Mouse (Mus musculus): ENCODE measurements around the gene Slk. TPM values are rescaled to one million over a fixed set of nuclear protein-coding genes. Genes with fewer than 3 reads are reported as not detected.

Slk gene
- total and polyA plus RNA-seq, 2 experiments from 2014 or later = 17.7 to 45.8 TPM

DNA sequence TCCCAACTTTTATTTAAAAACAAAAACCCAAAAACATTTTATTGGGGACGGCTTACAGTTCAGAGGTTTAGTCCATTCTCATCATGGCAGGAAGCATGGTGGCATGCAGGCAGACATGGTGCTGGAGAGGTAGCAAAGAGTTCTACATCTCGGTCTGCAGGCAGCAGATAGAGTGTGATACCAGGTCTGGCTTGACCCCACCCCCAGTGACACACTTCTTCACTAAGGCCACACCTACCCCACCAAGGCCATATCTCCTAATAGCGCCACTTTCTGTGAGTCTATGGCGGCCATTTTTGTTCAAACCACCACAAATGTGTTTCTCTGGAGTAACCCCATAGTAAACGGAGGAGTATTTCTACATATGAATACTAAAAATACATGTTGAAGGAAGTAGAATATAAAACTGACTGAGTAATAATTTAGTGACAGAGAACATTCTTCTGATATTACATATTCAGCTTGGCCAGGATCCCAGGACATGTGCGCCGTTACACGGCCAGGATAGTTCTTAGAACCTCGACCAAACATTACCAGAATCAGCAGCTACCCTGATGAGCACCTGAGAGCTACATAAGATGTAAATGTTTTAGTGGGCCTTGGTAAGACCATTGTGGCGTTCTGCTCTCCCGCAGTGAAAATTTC lies 30.9 kb upstream of the Slk start:
- 0 out of 2 replicates have a peak, but pooled peaks cover 3% of the 10 kb centered on the region for H3K9me3 ChIP-seq (replicated peaks; ENCODE audit: control insufficient read depth, low read length)
- H3K4me2 ChIP-seq (ENCODE audit: low read depth, low read length) = no peak overlapping the region
- WGBS = 62% methylated on average over 11 of the region's 11 CpGs
- DNase-seq (ENCODE audit: low spot score) = no peak
- H3K4me1 ChIP-seq (ENCODE audit: control insufficient read depth, insufficient read depth) = no peaks in the 10 kb centered on the region
- H3K27ac ChIP-seq (ENCODE audit: low read depth) = no peak overlapping the region
- no peaks in the 10 kb centered on the region for H3K36me3 ChIP-seq (replicated peaks; ENCODE audit: control insufficient read depth, insufficient read depth, low read length)
- no peak overlapping the region for H3K4me3 ChIP-seq (ENCODE audit: low read depth, low read length)
- no peak for TF ChIP-seq EP300 (IDR thresholded peaks at IDR 0.05; ENCODE audit: low read depth)
- no peak for TF ChIP-seq CTCF (IDR thresholded peaks at IDR 0.05; ENCODE audit: low read depth)
- H3K27me3 ChIP-seq (ENCODE audit: control insufficient read depth, insufficient read depth, low read length) = no peaks in the 10 kb centered on the region
- H3K9ac ChIP-seq (replicated peaks; ENCODE audit: low read depth, low read length) = no peak overlapping the region
- ATAC-seq (ENCODE audit: insufficient read depth, low read depth) = no peak

DNA sequence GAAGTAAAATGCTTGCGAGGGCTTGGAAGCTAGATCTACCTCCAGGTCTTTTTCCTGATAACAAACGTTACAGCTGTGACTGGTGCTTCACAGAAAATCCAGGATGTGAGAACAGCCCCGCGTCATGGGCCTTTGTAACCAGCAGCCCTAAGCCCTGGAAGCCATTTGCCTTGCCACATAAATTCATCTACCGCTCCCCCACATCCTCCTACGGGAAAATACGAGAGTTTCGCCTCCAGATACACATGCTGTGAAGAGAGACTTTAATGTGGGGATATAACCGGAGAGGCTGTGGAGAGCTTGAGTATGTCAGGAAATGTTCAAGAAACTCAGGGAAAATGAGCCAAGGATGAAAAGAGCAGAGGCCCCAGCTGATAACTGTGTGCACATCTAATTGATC lies 30.3 kb upstream of the Slk start:
- ATAC-seq (ENCODE audit: insufficient read depth, low read depth) (no peak), DNase-seq (ENCODE audit: low spot score) (no peak)
- 61% methylated on average over 9 of the region's 9 CpGs for WGBS
- no peaks in the 10 kb centered on the region for H3K36me3 ChIP-seq (replicated peaks; ENCODE audit: control insufficient read depth, insufficient read depth, low read length)
- no peaks in the 10 kb centered on the region for H3K27me3 ChIP-seq (ENCODE audit: control insufficient read depth, insufficient read depth, low read length)
- no peak overlapping the region for H3K4me3 ChIP-seq (ENCODE audit: low read depth, low read length)
- no peaks in the 10 kb centered on the region for H3K4me1 ChIP-seq (ENCODE audit: control insufficient read depth, insufficient read depth)
- 0 out of 2 replicates have a peak, but pooled peaks cover 3% of the 10 kb centered on the region for H3K9me3 ChIP-seq (replicated peaks; ENCODE audit: control insufficient read depth, low read length)
- H3K9ac ChIP-seq (replicated peaks; ENCODE audit: low read depth, low read length) = no peak overlapping the region
- H3K4me2 ChIP-seq (ENCODE audit: low read depth, low read length) = no peak overlapping the region
- TF ChIP-seq CTCF (IDR thresholded peaks at IDR 0.05; ENCODE audit: low read depth) = no peak
- no peak for TF ChIP-seq EP300 (IDR thresholded peaks at IDR 0.05; ENCODE audit: low read depth)
- H3K27ac ChIP-seq (ENCODE audit: low read depth) = no peak overlapping the region

DNA sequence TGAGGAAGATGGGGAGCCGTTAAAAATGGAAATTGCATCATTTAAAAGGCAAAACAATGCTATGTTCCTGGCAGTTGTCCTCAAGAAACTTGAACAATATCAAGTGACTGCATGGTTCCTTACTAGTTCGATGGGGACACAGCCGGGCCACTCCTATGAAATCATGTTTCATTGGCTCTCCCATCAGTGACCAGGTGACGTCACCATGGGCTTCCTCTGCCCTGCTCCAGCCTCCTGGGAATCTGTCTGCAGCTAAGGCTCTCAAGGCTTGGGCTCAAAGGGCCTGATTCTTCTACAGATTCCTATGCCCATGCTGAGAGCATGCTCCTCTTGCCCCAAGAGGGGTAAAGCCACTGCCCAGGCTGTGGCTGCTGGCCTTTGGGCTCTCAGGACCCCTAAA lies 29.9 kb upstream of the Slk start:
- Histone ChIP-seq H3K4me2 (ENCODE audit: low read depth, low read length) (no peak overlapping the region), H3K9me3 (replicated peaks; ENCODE audit: control insufficient read depth, low read length) (0 out of 2 replicates have a peak, but pooled peaks cover 3% of the 10 kb centered on the region), H3K4me3 (ENCODE audit: low read depth, low read length) (no peak overlapping the region), H3K27ac (ENCODE audit: low read depth) (no peak overlapping the region), H3K9ac (replicated peaks; ENCODE audit: low read depth, low read length) (no peak overlapping the region), H3K27me3 (ENCODE audit: control insufficient read depth, insufficient read depth, low read length) (no peaks in the 10 kb centered on the region), H3K36me3 (replicated peaks; ENCODE audit: control insufficient read depth, insufficient read depth, low read length) (no peaks in the 10 kb centered on the region), H3K4me1 (ENCODE audit: control insufficient read depth, insufficient read depth) (no peaks in the 10 kb centered on the region)
- 72% methylated on average over 4 of the region's 4 CpGs for WGBS
- TF ChIP-seq EP300 (IDR thresholded peaks at IDR 0.05; ENCODE audit: low read depth) (no peak), CTCF (IDR thresholded peaks at IDR 0.05; ENCODE audit: low read depth) (no peak)
- ATAC-seq (ENCODE audit: insufficient read depth, low read depth) (no peak), DNase-seq (ENCODE audit: low spot score) (no peak)

DNA sequence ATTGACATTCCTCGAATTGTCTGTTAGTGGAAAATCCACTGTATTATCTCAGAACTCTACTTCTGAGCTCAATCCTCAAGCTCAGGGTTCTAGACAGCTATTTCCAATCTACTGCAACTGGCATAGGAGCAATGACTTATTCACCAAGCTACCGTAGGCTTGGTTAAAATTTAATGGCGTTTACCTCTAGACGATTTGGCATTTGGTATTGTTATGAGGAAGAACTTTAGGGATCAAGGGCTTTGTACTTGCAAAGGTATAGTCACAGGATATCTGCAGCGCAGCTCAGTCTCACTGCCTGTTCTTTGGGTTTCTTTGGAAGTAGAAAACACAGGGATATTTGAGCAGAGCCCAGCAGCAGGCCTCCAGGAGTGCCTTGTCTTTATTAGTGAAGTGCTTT lies 20.3 kb upstream of the Slk start:
- Histone ChIP-seq H3K4me1 (ENCODE audit: control insufficient read depth, insufficient read depth) (peaks cover 24% of the 10 kb centered on the region), H3K27me3 (ENCODE audit: control insufficient read depth, insufficient read depth, low read length) (no peaks in the 10 kb centered on the region), H3K4me2 (ENCODE audit: low read depth, low read length) (no peak overlapping the region; the same call in 1 of the 2 replicates), H3K4me3 (ENCODE audit: low read depth, low read length) (no peak overlapping the region), H3K27ac (ENCODE audit: low read depth) (peak overlapping the region; percentile 92), H3K9ac (replicated peaks; ENCODE audit: low read depth, low read length) (no peak overlapping the region; the same call in 1 of the 2 replicates), H3K36me3 (replicated peaks; ENCODE audit: control insufficient read depth, insufficient read depth, low read length) (no peaks in the 10 kb centered on the region), H3K9me3 (replicated peaks; ENCODE audit: control insufficient read depth, low read length) (no peaks in the 10 kb centered on the region)
- no peak for DNase-seq (ENCODE audit: low spot score)
- TF ChIP-seq EP300 (IDR thresholded peaks at IDR 0.05; ENCODE audit: low read depth) (no peak), CTCF (IDR thresholded peaks at IDR 0.05; ENCODE audit: low read depth) (no peak)
- ATAC-seq (ENCODE audit: insufficient read depth, low read depth) = no peak
- WGBS = 79% methylated on average over 5 of the region's 5 CpGs

DNA sequence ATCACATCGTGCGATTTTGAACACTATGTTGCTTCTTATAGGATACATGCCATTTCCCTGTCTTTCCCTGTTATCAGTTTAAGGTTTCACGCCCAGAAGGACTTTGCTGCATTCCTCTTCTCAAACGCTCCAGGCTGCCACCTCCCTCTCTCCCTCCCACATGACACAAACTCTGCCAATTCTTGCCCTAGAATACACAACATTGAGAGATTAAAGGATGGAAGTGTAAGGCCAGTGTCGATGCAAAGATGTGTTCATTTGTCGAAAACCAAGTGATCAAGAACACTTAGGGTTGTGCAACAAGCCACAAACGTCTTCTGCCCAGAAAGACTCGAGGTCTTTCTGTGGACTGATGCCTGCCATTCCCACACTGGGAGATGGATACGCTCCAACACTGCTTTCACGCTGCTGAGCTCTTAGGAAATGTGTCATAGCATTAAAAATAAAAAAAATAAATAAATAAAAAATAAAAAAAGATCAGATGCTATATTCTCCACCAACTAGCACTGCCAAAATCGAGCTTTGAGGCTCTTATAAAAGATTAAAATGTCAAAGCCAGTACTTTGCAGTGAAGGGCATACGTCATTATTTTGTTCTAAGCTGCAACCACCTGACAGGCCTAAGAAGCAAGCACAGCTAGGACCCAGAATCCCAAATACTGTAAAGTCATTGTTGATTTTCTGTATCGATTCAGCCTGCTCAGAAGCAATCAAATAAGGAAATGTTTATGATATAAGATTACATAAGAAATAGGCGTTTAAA lies 19.5 kb upstream of the Slk start:
- ATAC-seq (ENCODE audit: insufficient read depth, low read depth) (peak; percentile 56; the same call in 1 of the 2 replicates), DNase-seq (ENCODE audit: low spot score) (peak; percentile 88)
- Histone ChIP-seq H3K4me2 (ENCODE audit: low read depth, low read length) (no peak overlapping the region; the same call in 1 of the 2 replicates), H3K9ac (replicated peaks; ENCODE audit: low read depth, low read length) (no peak overlapping the region), H3K36me3 (replicated peaks; ENCODE audit: control insufficient read depth, insufficient read depth, low read length) (no peaks in the 10 kb centered on the region), H3K9me3 (replicated peaks; ENCODE audit: control insufficient read depth, low read length) (no peaks in the 10 kb centered on the region), H3K27ac (ENCODE audit: low read depth) (peak overlapping the region; percentile 92), H3K27me3 (ENCODE audit: control insufficient read depth, insufficient read depth, low read length) (no peaks in the 10 kb centered on the region), H3K4me1 (ENCODE audit: control insufficient read depth, insufficient read depth) (peaks cover 24% of the 10 kb centered on the region), H3K4me3 (ENCODE audit: low read depth, low read length) (no peak overlapping the region)
- TF ChIP-seq EP300 (IDR thresholded peaks at IDR 0.05; ENCODE audit: low read depth) (peak; percentile 58; the same call in 1 of the 2 replicates), CTCF (IDR thresholded peaks at IDR 0.05; ENCODE audit: low read depth) (no peak)
- 29% methylated on average over 14 of the region's 14 CpGs for WGBS

Measured in heart, postnatal 0 days (tissue).